Mouse (Mus musculus) kidney, embryonic 16.5 days (tissue): ENCODE measurements at regions not wholly inside any gene's neighbourhood (a gene's known extent, or its start where the extent isn't known, plus 50 kb on each side); places are given as distances from the start of the nearest gene placed in this dataset.

Experiments used
- ATAC-seq: fragments of 200-750 bp; cut with Nextera tagmentation; 2 replicates; pipeline ENCODE4 v1.8.0; 2017; ENCODE audit warnings: moderate TSS enrichment; ENCODE audit not compliant: low FRiP score, low TSS enrichment
- H3K27ac ChIP-seq: fragments of 300-500 bp; sonication (generic); 2 replicates; pipeline ENCODE4 v1.5.1; 2014; ENCODE audit warnings: low read length
- H3K27me3 ChIP-seq: fragments of 300-500 bp; sonication (generic); 2 replicates; pipeline ENCODE4 v1.6.1; 2014; ENCODE audit warnings: low read length, control low read depth, mixed read lengths; ENCODE audit not compliant: insufficient read depth
- H3K36me3 ChIP-seq: fragments of 300-500 bp; sonication (generic); 2 replicates; pipeline ENCODE4 v1.6.1; 2014; ENCODE audit warnings: low read length, control low read depth, mixed read lengths; ENCODE audit not compliant: insufficient read depth
- H3K4me1 ChIP-seq: fragments of 300-500 bp; sonication (generic); 2 replicates; pipeline ENCODE4 v1.6.1; 2014; ENCODE audit warnings: low read length, control low read depth, mixed read lengths; ENCODE audit not compliant: insufficient read depth
- H3K4me2 ChIP-seq: fragments of 300-500 bp; sonication (generic); replicated peaks from 2 replicates; pipeline ENCODE4 v1.6.1; 2014; ENCODE audit warnings: low read depth, low read length
- H3K4me3 ChIP-seq: fragments of 300-500 bp; sonication (generic); 2 replicates; pipeline ENCODE4 v1.5.1; 2014; ENCODE audit warnings: mild to moderate bottlenecking, low read length
- H3K9ac ChIP-seq: fragments of 300-500 bp; sonication (generic); replicated peaks from 2 replicates; pipeline ENCODE4 v1.6.1; 2014; ENCODE audit warnings: low read length
- H3K9me3 ChIP-seq: fragments of 300-500 bp; sonication (generic); 2 replicates; pipeline ENCODE4 v1.6.1; 2016; ENCODE audit warnings: low read length, control low read depth
- WGBS: fragments of 180-500 bp; shearing (Covaris S2); extraction: QIAGEN DNeasy Blood & Tissue Kit; methylation state at CpG from one replicate; pipeline ENCODE4 v1.1.7; 2014; 5-methylcytosine and 5-hydroxymethylcytosine counted together

DNA sequence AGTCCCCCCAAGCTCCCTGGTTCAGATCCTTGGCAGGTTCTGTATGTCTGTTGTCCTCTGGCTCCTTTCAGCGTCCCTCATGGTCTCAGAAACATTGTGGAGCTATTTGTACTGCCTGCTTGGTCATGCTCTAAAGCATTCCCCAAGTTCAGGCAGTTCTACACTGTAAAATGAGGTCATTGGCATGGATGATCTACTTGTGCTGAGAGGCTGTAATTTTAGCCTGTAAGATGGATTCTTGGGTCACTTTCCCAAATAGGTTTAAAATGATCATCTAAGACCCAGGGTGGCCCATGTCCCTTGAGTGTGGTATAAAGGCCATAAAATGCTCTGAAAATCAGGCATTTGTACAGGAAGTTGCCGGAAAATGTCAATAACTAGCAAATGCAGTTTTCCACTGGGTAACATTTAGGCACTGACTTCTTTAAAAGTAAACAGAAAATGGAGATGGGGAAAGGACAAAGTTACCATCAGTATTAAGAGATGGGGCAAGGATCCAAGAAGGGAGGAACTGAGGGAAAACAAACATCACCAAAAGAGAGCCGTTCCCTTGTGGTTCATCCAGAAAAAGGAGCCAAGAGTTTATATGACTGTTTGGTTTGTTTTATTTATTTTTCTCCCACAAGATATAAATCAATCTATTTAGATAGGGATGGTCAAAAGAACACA, 81.5 kb upstream of the Gm11232 start:
- H3K4me2 ChIP-seq = no peak overlapping the region
- ATAC-seq = peak; percentile 95
- no peaks in the 10 kb centered on the region for H3K9me3 ChIP-seq
- no peak overlapping the region for H3K4me3 ChIP-seq
- H3K27me3 ChIP-seq = no peaks in the 10 kb centered on the region
- WGBS = 22% methylated on average over 3 of the region's 3 CpGs
- H3K36me3 ChIP-seq = no peaks in the 10 kb centered on the region
- H3K9ac ChIP-seq = no peak overlapping the region
- H3K4me1 ChIP-seq = peaks cover 14% of the 10 kb centered on the region; the same call in 1 of the 2 replicates
- peak overlapping the region; percentile 59; the same call in 1 of the 2 replicates for H3K27ac ChIP-seq

DNA sequence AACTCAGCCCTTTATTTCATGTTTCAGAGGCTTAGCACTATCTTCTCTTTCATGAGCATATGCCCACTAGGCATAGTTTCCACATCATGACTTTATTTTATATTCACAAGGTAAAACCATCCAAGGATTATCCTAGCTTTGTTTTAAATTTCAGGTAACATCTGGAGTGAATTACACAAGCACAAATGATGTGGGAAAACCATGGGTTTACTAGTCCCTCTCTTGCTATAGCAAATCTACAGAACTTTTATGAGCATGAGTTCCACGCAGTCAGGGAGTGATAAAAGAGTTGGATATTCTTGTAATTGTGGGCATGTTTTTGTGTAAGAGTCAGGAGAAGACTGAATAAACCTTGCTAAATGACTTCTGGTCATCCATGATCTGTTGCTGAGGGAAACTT, 78.0 kb upstream of the Gm11232 start:
- WGBS = 88% methylated on average over 1 of the region's 1 CpGs
- no peak overlapping the region for H3K4me2 ChIP-seq

DNA sequence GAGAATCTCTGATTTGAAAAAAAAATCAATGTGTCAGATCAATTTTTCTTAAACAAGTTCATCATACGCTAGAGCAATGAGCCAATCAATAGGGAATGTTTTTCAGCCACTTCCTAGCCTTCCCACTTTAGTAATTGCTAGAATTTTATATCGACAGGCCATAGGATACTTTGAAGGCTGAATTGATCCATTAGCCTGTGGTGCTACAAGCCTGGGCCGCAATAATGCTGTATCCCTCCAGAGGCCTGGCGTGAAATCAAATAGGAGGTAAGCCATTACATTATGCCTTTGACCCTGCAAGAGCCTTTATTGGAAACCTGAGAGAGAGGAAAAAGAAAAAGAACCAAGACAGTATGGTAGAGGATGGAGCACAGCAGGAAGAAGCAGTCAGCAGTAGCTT, 53.7 kb upstream of the Gm11232 start:
- Histone ChIP-seq H3K9ac (no peak overlapping the region), H3K9me3 (no peaks in the 10 kb centered on the region), H3K4me2 (no peak overlapping the region), H3K27me3 (no peaks in the 10 kb centered on the region), H3K4me1 (peaks cover 4% of the 10 kb centered on the region; the same call in 1 of the 2 replicates), H3K4me3 (no peak overlapping the region), H3K27ac (no peak overlapping the region), H3K36me3 (no peaks in the 10 kb centered on the region)
- ATAC-seq = no peak
- WGBS = 91% methylated on average over 4 of the region's 4 CpGs

More for the DNA sequence above, 78.0 kb upstream of the Gm11232 start:
- ATAC-seq = no peak
- H3K27ac ChIP-seq = no peak overlapping the region
- no peaks in the 10 kb centered on the region for H3K9me3 ChIP-seq
- no peaks in the 10 kb centered on the region for H3K36me3 ChIP-seq
- H3K27me3 ChIP-seq = no peaks in the 10 kb centered on the region
- no peak overlapping the region for H3K9ac ChIP-seq
- H3K4me1 ChIP-seq = 0 out of 2 replicates have a peak, but pooled peaks cover 11% of the 10 kb centered on the region
- H3K4me3 ChIP-seq = no peak overlapping the region

DNA sequence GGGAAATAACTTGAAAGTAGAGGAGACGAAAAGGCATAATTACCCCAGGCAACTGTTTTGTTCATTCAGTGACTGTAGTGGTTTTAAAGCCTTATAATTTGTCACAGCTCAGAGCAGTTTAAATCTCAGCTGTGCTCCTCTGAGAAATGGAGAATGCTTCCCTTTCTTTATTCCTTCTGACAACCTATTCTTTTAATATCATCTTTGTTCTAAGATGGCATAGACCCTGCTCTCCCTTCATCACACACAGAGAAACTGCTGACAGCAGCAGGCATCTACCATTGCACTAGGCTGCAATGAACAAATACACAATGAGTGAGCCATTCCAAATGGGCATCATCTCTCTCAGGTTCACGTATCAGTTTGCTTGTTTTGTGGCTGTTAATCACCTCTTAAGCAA, 50.5 kb upstream of the Gm11232 start:
- WGBS = 35% methylated on average over 2 of the region's 2 CpGs
- ATAC-seq = no peak
- no peak overlapping the region for H3K9ac ChIP-seq
- no peak overlapping the region for H3K4me2 ChIP-seq
- H3K4me3 ChIP-seq = no peak overlapping the region
- H3K36me3 ChIP-seq = no peaks in the 10 kb centered on the region
- H3K27me3 ChIP-seq = no peaks in the 10 kb centered on the region
- peaks cover 4% of the 10 kb centered on the region; the same call in 1 of the 2 replicates for H3K4me1 ChIP-seq
- H3K9me3 ChIP-seq = no peaks in the 10 kb centered on the region
- H3K27ac ChIP-seq = no peak overlapping the region
